Mouse (Mus musculus) heart, adult 10 weeks (tissue): Measurements from ENCODE around the gene Ccr1. TPM values are rescaled to one million over a fixed set of nuclear protein-coding genes. Genes with fewer than 3 reads are reported as not detected.

Source experiments
- polyA plus RNA-seq: library from polyadenylated mRNA; stranded (reverse); fragments of 350-450 nt; fragmentation: Illumina TruSeq; extraction: RNeasy Lipid Tissue Mini Kit (QIAGEN cat#74804); gene quantifications from one replicate; pipeline ENCODE4 v1.2.3, GENCODE M21; 2014; ENCODE audit warnings: low read depth, low replicate concordance

Gene Ccr1
- 0.65 TPM for polyA plus RNA-seq

DNA sequence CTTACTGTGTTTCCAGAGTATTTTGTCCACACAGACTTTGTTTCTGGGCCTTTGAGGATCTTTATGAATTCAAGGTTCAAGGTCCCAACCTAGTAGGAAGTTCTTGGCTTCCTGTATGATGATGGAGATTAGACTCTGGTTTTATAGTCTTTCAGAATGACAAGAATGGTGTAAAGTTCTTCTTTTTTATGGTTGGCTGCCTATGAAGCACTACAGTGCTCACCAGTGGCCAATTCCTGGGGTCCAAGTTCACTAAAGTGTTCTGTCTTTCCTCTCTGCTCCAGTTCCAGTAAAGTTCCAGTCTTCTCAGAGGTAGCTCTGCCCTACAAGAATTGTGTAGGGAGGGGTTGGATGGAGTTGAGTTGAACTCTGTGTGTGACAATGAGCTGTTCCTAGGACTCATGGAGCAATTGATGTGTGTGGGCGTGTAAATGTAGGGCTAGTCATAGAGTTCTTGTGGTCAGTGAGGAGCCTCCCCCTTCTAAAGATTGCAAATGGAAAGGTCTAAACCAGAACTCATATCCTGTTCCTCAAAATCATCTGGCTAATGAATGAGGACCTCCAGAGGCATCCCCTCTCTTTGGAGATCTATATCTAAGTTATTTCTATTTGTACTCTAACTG lies at the start of gene Ccr1:
Ccr1 (minus strand) TSS at position 403 of the 623 bp plus-strand sequence.

GRCm38 (mm10) chr9:123978308-123978707 lies 9.8 kb upstream of the Ccr1 start, which contains the start of gene Ccr1l1:
Gene Ccr1l1 (minus strand): TSS chr9:123978408.

Other genes with a start within 250 kb of the Ccr1 start
- 0.24 TPM for gene Cxcr6, start 162.2 kb downstream of the Ccr1 start, polyA plus RNA-seq
- gene Fyco1, start 116.8 kb downstream of the Ccr1 start, polyA plus RNA-seq: 140 TPM
- not detected for gene Xcr1, start 106.7 kb downstream of the Ccr1 start, polyA plus RNA-seq
- gene Ccr1l1, start 9.7 kb upstream of the Ccr1 start, polyA plus RNA-seq: not detected
- gene Ccr3, start 53.3 kb upstream of the Ccr1 start, polyA plus RNA-seq: not detected
- 1.9 TPM for gene Ccr2, start 133.3 kb upstream of the Ccr1 start, polyA plus RNA-seq
- 2.1 TPM for gene Ccr5, start 152.9 kb upstream of the Ccr1 start, polyA plus RNA-seq